Mouse (Mus musculus): Measurements from ENCODE around the gene Tmcc2. TPM values are rescaled to one million over a fixed set of nuclear protein-coding genes. Genes with fewer than 3 reads are reported as not detected.
"Not testable (repeated sequence)": the region's sequence is repeated elsewhere in the genome, so short reads cannot be mapped to it uniquely, and the experiment has no call there.

The Tmcc2 gene
- total RNA-seq, 2 experiments from 2014 or later = 36.8 to 41.5 TPM

DNA sequence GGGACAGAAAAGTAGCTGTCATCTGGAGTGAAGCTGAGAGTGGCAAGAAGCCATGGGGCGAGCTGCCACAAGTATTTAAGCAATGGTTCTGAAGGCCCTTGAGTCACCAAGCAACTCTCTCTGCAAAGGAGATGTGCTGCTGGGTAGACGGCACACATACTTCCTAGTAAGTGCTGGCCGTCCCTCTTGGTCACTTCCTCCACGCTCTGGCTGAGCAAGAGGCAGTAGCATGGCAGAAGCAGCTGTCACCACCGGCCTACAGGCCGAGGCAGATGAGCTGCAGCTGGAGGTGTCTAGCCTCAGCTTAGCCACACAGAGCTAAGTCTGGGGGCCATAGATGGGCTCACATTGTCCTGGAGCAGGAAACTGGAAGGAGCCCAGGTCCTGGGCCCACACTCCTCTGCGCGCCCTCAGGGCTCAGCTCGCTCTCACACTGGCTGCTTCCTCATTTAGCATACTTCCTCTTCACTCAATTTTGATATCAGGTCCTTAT, 20.4 kb downstream of the Tmcc2 start:
- DNase-seq (ENCODE audit: low spot score) = no peak

DNA sequence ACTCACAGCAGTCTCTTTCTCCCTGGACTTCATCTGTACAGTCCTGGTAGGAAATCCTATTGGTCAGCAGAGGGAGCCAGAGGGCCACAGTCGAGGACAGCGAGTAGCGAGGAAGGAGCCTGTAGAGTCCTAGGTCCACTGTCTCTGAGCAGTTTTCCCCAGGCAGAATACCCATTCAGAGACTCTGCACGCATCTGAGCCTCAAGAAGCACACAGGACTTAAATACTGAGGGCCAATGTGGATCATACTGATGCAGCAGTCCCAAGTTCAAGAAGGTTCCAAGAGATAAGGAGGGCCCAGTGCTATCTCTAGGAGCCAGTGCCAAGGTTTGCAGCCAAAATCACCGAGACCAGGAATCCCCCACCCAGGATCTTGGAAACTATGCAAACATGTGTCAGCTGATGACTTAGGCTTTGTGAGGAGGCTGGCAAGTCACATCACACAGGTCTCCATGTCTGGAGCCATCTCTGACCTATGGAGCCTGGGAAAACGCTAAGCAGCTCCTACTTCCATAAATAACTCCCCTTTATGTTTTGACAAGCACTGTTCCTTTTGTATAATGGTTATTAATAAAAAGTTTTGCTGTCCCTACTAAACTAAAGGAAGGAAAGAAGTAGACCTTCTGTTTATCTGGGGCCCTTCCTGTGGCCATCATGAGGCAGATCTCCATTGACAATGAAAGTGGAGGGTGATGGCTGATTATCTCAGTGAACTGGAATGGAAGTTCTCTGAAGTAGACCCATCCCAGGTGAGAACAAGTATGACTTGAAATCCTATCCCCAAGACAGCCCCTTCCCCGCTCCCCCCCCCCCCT, 23.2 kb downstream of the Tmcc2 start:
- DNase-seq (ENCODE audit: low spot score) = peak; percentile 92

DNA sequence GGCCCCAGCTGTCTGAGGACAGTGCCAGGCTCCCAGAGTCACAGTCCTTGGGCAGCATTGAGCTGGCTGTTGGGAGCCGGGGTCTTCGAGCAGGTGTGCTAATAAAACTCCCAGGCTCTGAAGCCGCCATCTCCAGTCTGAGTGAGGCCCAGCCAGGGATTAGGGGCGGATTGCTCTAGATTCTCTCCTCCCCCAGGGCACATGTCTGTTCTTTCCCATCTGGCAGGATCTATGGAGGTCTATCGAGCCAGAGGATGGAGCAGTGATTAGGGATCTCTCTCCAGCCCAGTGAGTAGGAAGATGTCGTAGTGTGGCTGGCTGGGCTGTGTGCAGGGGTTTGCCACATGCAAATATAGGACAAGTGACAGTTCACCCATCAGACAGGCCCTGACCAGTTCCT, 24.1 kb downstream of the Tmcc2 start:
- DNase-seq (ENCODE audit: low spot score) = no peak

DNA sequence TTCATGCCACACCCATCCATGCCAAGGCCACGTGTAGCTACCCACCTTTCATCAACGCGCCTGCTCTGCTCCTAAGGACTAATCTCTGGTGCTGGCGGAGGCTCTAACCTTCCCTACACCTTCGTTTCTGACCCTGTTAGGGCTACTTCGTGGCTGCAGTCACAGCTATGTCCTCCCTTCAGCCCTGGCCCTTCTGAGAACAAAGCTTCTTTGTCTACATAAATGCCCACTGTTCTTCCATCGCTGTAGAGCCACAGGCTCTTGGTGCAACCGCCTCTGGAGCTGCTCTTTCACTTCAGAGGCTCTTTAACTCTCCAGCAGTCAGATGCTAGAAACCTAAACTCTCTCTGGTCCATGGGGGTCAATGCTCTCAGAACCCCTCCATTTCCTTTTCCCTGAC, 24.8 kb downstream of the Tmcc2 start:
- no peak for DNase-seq (ENCODE audit: low spot score)

DNA sequence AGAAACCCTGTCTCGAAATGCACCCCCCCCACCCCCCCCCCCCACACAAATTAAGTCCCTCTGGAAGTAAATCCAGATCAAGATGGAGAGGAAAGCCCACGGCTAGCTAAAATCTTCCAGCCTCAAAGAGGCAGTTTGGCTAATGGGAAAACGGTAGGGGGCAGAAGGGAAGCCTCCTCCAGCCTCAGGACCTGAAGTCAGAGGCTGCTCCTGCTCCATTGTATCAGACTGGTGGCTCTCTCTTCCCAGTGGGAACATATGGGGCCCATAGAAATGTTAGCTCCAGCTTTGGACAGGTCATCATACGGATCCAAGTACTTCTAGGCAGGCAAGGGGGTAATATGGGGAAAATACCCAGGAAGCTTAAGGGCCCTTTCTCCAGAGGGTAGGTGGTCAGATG, 25.4 kb downstream of the Tmcc2 start:
- no peak for DNase-seq (ENCODE audit: low spot score)

DNA sequence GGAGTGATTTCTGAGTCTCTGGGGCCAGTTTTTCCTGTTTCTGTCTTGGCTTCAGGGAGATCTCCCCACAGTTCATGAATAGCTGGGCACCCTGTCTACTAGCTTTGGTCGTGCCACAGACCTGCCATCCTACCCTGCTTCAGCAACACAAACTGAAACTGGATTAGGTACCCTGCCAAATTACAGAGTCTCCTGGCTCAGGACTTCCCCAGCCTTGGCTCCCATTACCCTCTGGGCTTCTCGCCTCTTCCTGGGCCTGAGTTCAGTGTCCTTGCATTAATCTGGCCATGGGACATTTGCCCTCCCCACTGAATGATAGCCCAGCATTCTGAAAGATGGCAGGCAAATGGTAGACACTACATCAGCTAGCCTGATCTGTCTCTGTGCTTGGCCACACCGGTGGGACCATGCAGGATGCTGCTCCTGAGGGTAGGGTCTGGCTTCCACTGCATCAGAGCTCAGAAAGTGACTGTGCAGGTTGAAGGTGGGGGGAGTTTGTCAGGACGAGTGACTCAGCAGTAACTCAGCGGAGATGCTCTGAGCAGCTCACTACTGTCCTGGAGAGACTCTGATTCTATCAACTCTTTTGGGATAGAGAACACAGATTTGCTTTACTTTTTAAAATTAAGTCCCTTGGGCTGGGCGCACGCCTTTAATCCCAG, 26.1 kb downstream of the Tmcc2 start:
- peak; percentile 81 for DNase-seq (ENCODE audit: low spot score)

DNA sequence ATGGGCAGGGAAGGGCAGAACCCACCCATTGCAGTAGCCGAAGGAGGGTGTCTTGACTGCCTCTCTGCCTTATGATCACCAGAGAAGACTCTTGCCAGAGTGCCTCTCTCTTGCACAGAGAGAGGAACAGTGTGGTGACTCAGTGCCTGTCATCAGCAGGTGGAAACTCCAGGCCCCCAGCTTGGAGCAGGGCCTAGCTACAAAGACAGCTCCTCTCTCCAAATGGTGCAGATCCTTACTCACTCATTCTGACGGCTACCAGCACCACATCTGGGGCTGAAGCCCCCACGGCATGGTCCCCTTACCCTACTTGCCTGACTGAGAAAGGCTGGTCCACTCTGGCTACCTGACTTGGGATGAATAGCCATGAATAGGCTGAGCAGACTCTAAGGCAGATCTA, 26.7 kb downstream of the Tmcc2 start:
- no peak for DNase-seq (ENCODE audit: low spot score)

DNA sequence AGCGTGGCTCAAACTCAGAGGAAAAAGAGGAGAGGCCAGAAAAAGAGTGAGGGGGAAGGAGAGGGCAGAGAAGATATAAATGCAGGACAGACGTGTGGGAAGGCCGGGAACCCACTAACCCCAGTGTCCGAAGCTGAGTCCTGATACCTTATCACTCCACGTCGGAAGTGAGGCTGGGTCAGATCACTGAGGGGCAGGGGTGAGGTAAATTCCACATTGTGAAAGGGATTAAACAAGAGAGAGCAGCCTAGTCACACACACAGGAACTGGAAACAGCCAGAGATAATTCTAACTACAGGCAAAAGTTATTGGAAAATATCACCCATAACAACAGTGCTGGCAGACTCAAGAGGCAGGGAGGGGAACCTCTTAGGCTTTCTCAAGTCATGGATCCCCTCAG, 29.1 kb downstream of the Tmcc2 start:
- DNase-seq (ENCODE audit: low spot score) = no peak

DNA sequence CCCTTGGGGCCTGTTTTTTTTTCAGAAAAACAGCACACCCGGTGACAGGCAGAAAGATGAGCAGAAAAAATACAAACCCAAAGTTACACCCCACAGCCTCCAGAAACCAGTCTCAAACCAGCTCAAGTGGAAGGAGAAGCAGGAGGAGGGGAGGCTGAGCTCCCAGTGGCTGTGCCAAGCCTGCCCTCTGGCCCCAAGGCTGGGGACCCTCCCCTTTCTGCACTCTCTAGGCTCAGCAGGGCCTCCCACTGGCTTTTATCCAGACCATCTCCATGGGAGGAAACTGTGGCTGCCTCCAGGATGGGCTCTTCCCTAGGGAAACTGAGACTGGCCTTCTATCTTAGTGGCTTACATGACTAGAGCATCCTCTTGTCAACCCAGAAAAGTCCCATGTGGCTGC, 34.2 kb downstream of the Tmcc2 start:
- DNase-seq (ENCODE audit: low spot score) = no peak

DNA sequence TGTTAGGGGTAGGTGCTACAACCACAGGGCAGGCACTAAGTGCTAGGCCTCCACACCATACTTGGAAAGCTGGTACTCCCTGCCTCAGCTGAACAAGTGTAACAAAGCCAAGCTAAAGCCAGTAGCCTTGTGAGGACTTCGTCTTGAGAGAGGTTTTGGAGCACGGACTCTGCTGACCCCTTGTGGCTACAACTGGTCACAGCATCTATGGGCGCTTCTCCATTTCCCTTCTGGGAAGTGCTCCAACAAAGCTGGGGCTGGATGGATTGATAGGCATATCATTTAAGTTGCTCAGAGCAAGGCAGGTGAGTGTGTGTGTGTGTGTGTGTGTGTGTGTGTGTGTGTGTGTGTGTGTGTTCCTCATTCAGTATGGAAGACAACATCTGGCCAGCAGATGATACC, 35.2 kb downstream of the Tmcc2 start:
- peak; percentile 93 for DNase-seq (ENCODE audit: low spot score)

DNA sequence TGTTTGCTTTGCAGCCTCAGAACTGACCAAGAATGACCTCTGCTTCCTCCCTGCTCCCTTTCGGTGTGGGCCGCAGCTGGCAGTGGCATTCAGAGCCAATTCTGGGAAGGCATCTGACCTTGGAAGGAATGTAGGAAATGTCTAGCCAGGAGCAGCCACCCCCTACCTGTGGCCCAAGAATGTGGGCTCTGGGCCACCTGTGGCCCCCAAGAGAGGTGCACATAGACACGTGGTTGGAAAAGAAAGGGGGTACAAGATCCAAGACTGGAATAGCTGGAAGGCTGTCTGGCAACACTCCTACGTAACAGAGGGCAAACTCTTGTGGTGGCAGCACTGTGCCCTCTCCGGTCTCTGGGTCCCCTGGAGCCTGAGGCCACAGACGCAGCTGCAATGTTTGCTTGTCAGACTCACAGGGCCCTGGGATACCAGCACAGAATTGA, 35.9 kb downstream of the Tmcc2 start:
- no peak for DNase-seq (ENCODE audit: low spot score)

DNA sequence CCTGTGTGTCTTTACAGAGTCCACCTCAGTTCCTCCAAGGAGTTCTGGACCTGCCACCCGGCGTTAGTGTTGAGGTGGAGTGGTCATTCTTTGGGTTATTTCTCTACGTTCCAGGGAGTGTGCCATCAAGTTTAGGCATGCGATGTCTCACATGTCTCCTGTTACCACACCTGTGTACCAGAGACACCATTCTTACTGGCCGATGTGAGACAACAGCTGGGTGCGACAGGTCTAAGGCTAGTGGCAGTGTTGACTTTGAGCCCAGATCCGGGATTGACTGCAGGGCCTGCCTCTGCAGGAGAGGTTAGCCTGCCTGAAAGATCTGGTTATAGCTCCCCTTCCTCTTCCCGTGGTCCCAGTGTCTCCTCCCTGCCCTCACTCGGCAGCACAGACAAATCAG, 36.8 kb downstream of the Tmcc2 start:
- DNase-seq (ENCODE audit: low spot score) = no peak

DNA sequence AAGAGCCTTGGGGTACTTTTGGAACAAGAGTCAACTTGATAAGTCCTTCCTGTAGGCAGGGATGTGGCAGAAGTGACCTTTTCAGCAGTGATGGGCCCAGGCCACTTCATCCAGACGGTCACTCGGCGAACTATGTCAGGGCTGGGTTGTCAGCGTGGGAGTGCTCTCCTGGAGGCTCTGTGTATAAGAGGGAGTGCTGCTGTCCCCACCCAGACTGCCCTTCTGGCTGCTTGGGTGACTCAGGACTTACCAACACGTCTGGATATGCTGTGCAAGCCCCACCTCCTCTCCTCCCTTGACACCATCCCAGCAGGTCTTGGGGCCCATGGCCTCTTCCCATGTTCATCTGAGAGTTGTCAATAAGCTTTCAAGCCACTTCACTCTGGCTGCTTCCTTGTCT, 37.7 kb downstream of the Tmcc2 start:
- DNase-seq (ENCODE audit: low spot score) = no peak

DNA sequence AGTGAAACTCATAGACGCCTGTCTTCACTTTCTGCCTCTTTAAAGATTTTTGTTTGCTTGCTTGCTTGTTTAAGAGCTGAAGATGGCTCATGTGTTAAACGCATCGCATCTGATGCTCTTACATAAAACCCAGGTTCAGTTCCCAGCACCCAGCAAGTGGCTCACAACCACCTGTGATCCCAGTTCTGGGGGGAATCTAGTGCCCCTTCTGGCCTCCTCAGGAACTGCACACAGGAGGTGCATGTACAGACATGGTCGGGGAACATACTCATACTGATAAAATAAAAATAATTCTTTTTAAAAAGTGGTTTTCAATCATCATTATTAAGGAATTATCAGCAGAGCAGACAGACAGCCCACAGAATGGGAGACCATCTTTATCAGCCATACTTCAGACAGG, 40.0 kb downstream of the Tmcc2 start:
- no peak for DNase-seq (ENCODE audit: low spot score)

DNA sequence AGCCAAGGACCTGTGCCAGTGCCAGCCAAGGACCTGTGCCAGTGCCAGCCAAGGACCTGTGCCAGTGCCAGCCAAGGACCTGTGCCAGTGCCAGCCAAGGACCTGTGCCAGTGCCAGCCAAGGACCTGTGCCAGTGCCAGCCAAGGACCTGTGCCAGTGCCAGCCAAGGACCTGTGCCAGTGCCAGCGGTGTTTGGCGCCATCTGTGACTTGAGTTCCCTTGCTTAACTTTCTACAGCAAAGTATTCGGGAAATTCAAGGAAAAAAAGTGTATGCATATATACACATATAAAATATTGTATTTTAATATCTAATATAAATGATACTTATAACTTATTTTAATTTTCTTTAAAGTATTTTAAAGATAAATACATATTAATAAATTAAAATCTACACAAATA, 41.5 kb downstream of the Tmcc2 start:
- DNase-seq (ENCODE audit: low spot score) = not testable (repeated sequence)

DNA sequence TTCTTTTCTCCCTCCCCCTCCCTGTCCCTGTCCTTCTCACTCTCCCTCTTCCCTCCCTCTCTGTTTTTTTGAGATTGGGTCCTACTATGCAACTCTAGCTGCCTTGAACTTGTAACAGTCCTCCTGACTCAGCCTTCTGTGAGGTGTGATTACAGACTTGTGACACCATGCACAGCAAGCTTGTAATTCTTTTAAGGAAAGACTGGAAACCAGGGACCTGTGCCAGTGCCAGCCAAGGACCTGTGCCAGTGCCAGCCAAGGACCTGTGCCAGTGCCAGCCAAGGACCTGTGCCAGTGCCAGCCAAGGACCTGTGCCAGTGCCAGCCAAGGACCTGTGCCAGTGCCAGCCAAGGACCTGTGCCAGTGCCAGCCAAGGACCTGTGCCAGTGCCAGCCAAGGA, 42.0 kb downstream of the Tmcc2 start:
- DNase-seq (ENCODE audit: low spot score) = not testable (repeated sequence)

DNA sequence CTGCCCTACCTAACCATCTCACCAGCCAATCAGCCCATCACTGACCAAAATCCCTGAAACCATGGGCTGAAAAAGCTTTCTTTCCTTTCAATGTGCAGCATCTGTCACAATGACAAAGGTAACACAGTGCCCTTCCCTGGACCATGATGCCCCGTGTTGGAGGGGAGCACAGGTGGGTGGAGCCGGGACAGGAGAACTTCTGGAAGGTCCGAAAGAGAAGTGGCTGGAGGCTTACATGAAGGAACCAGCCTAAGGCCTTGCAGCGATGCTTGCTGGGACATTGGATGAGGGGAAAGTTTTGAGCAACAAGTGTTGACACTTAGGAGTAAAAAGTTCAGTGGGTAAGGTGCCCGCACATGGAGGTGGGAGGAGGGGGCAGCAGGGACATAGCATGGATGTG, 42.7 kb downstream of the Tmcc2 start:
- DNase-seq (ENCODE audit: low spot score) = no peak

DNA sequence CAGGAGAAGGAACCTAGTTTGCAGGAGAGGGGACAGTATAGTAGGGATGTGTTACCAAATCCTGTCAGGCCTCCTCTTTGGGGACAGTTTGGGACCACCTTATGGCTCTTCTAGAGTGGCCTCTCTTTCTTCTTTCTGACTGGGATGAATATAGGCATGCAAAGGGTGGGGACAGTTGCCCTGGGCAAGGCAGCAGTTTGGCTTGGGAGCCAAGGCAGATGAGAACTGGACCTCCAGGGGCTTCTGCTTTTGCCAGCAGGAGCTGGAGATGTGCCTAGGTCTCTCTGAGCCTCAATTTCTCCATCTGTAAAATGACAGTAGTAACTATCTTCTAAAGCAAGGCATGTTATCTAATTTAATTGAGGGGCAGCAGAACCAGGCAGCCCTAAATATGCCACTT, 44.1 kb downstream of the Tmcc2 start:
- no peak for DNase-seq (ENCODE audit: low spot score)

DNA sequence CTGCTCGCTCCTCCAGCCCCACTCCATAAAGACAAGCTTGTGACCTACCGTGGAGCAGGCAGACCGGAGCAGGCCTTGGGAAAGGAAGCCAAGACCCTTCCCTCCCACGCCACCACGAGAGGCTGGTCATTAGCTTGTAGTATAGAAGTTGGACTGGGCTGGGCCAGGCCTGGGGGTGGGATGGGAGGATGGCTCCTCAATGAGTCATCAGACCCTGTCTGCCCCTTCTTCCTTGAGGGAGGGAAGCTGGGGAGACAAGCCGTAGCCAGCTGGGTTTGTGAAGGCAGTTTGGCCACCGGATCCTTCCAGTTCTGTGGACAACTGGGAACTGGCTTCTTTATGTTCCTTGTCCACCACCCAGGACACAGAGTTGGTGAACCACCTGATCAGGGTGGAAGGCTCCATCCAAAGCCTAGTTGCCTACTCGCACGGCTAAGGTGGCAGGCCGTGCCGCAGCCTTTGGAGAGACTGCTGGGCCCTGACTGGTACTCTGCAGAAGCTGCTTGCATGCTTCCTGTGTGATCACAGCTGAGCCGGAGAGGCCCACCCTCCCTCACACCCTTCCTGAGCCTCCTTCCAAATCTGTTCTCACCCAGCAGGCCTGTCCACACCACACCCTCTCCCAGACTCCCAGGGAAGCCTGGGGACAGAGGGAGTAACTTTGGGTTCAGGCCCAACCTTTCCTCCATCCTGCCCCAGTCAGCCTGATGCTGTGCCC, 44.8 kb downstream of the Tmcc2 start:
- peak; percentile 73 for DNase-seq (ENCODE audit: low spot score)

DNA sequence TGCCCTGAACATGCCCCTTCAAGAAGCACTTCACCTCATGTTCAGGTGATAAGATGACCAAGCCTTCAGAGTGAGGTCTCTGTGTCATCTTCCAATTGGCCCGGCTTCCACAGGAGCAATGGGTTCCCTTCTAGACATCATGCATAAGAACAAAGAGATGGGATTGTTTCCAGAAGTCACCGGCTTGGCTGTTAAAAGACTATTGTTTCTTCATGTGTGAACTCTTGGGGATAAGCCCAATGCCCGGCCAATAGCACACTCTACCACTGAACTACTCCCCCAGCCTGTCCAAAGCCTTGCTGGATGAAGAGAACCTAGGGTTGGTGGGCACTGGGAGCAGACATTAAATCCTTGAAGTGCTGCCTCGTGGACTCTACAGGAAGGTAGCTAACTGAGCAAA, 45.6 kb downstream of the Tmcc2 start:
- DNase-seq (ENCODE audit: low spot score) = no peak

DNA sequence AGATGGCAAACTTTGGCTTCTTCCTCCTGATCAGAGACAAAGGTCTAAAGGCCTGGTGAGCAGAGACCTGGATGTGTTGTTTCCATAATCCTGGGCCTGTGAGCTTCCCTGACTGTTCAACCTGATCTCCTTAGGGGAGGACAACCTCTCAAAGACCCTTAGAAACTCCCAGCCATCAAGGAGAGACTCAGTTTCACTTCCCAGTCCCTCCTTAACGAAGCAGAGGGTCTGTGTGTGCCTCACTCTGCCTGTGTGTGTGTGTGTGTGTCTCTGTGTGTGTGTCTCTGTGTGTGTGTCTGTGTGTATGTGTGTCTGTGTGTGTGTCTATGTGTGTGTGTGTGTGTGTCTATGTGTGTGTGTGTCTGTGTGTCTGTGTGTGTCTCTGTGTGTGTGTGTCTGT, 47.4 kb downstream of the Tmcc2 start:
- no peak for DNase-seq (ENCODE audit: low spot score)

DNA sequence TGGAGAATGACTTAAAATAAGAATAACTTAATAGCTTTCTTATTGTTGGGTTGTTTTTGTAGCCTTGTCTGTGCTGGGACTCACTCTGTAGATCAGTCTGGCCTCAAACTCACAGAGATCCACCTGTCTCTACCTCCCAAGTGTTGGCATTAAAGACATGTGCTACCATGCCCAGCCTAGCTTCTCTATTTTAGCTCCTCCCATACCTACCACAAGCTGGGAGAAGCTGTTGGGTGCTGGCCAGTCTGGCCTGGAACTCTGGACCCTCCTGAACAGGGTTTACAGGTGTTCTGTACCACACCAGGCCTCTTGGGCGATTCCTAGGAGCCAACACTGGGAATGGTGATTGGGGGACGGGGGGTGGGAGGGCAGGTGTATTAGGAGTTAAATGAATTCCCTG, 47.9 kb downstream of the Tmcc2 start:
- no peak for DNase-seq (ENCODE audit: low spot score)

Data from gastrocnemius, adult 18-20 months (tissue).